Mouse (Mus musculus) urinary bladder, postnatal 10 days (tissue): ENCODE data around the gene Ebp.

Source experiments
- DNase-seq: peaks from one replicate; pipeline ENCODE4 v3.0.0; 2022; ENCODE audit warnings: low spot score

Ebp gene

GRCm38 (mm10) chrX:8193419-8193723 lies at the start of gene Ebp:
TSS of gene Ebp (minus strand) at chrX:8193512.
- no peak for DNase-seq

GRCm38 (mm10) chrX:8238804-8239395 lies 45.6 kb upstream of the Ebp start:
- no peak for DNase-seq

GRCm38 (mm10) chrX:8236704-8237103 lies 43.4 kb upstream of the Ebp start:
- no peak for DNase-seq

- DNase-seq, result no peak
These were observed 40.3 kb upstream of the Ebp start for GRCm38 (mm10) chrX:8233602-8234001.

- no peak for DNase-seq
These were observed 37.0 kb upstream of the Ebp start for GRCm38 (mm10) chrX:8230272-8230671.

- no peak for DNase-seq
These were observed 30.2 kb upstream of the Ebp start for GRCm38 (mm10) chrX:8223473-8223872.

GRCm38 (mm10) chrX:8222678-8223421 lies 29.5 kb upstream of the Ebp start:
- DNase-seq, result no peak

- no peak for DNase-seq
These were observed 29.0 kb upstream of the Ebp start for GRCm38 (mm10) chrX:8222296-8222677.

GRCm38 (mm10) chrX:8219651-8220050 lies 26.3 kb upstream of the Ebp start:
- no peak for DNase-seq

GRCm38 (mm10) chrX:8218114-8218513 lies 24.8 kb upstream of the Ebp start:
- no peak for DNase-seq

- DNase-seq, result no peak
These were observed 24.1 kb upstream of the Ebp start for GRCm38 (mm10) chrX:8217383-8217782.

GRCm38 (mm10) chrX:8211490-8212207 lies 18.3 kb upstream of the Ebp start:
- no peak for DNase-seq

GRCm38 (mm10) chrX:8209720-8210119 lies 16.4 kb upstream of the Ebp start:
- no peak for DNase-seq

GRCm38 (mm10) chrX:8207224-8207623 lies 13.9 kb upstream of the Ebp start:
- DNase-seq, result no peak

- no peak for DNase-seq
These were observed 13.4 kb upstream of the Ebp start for GRCm38 (mm10) chrX:8206694-8207197.

- DNase-seq, result peak; percentile 34
These were observed 12.8 kb upstream of the Ebp start, which contains the start of gene Porcn for GRCm38 (mm10) chrX:8206015-8206693. TSS of gene Porcn (minus strand) at chrX:8206525.

- DNase-seq, result no peak
These were observed 12.2 kb upstream of the Ebp start for GRCm38 (mm10) chrX:8205551-8205950.

GRCm38 (mm10) chrX:8205088-8205487 lies 11.8 kb upstream of the Ebp start:
- DNase-seq, result no peak

- DNase-seq, result no peak
These were observed 10.8 kb upstream of the Ebp start for GRCm38 (mm10) chrX:8204076-8204475.

- no peak for DNase-seq
These were observed 9.8 kb upstream of the Ebp start for GRCm38 (mm10) chrX:8203105-8203504.

GRCm38 (mm10) chrX:8192640-8193418 lies 483 bp downstream of the Ebp start:
- DNase-seq, result peak; percentile 13
